Mouse (Mus musculus) ovary, postnatal 10 days (tissue): Measurements from ENCODE around the gene Vamp2.

ENCODE experiments used
- DNase-seq: peaks from one replicate; pipeline ENCODE4 v3.0.0; 2022; ENCODE audit warnings: low spot score

Gene Vamp2

GRCm38 (mm10) chr11:69133923-69134621 is 45.8 kb downstream of the Vamp2 start:
- no peak for DNase-seq

GRCm38 (mm10) chr11:69134622-69134968 is 46.3 kb downstream of the Vamp2 start:
- DNase-seq, result no peak

GRCm38 (mm10) chr11:69135361-69135760 is 47.1 kb downstream of the Vamp2 start:
- no peak for DNase-seq
